Mouse (Mus musculus) gastrocnemius, adult 2 months (tissue): Measurements from ENCODE around the gene Tmem88. TPM values are rescaled to one million over a fixed set of nuclear protein-coding genes. Genes with fewer than 3 reads are reported as not detected.

Experiments
- DNase-seq: peaks from one replicate; pipeline ENCODE4 v3.0.0; 2022
- H3K27ac ChIP-seq: fragments of 200-600 bp; 2 replicates; pipeline ENCODE4 v1.8.1; 2022; ENCODE audit warnings: mild to moderate bottlenecking
- H3K4me3 ChIP-seq: fragments of 200-600 bp; 2 replicates; pipeline ENCODE4 v1.8.1; 2022; ENCODE audit warnings: mild to moderate bottlenecking, moderate library complexity
- CTCF ChIP-seq: fragments of 200-600 bp; IDR thresholded peaks from 2 replicates; pipeline ENCODE4 v1.8.1; 2022; ENCODE audit warnings: antibody characterized with exemption, mild to moderate bottlenecking, moderate library complexity
- intact Hi-C: fragments of 180-260 bp; cut with DNase I; formaldehyde crosslinking; loops from one replicate; pipeline ENCODE4 v1.15.1; 2025
- total RNA-seq, 2 experiments: library from RNA; stranded (reverse); gene quantifications; 2 replicates each; pipeline ENCODE4 v1.2.3; 2021

Gene Tmem88
- total RNA-seq, 2 experiments from 2014 or later: 6.5 to 7.4 TPM

DNA sequence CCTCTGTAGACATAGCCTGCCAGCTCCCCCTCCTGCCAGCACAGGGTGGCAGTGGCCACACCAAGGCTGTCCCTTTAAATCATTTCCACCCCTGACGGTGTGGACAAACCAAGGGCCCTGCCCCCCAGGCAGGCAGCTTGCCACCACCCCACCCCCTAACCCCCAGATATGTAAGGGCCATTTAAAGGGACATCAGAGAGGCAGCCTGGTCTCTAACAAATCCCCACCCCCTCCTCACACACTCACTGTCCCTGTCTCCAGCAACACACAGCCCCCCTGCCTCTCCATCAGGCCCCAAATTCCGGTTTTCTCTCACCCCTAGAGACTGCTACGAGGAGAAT lies 17.3 kb upstream of the Tmem88 start:
- H3K4me3 ChIP-seq: peak overlapping the region; percentile 86
- DNase-seq: peak; percentile 93
- TF ChIP-seq CTCF: peak; percentile 6; the same call in 1 of the 2 replicates
- H3K27ac ChIP-seq: peak overlapping the region; percentile 94
- intact Hi-C loops: loop anchor here (5.0 to 10.0 kb wide), 3 partner anchors 293 to 580 kb away; partner anchors contain the start of genes 9130213A22Rik, Gabarap, Hes7 and Phf23

DNA sequence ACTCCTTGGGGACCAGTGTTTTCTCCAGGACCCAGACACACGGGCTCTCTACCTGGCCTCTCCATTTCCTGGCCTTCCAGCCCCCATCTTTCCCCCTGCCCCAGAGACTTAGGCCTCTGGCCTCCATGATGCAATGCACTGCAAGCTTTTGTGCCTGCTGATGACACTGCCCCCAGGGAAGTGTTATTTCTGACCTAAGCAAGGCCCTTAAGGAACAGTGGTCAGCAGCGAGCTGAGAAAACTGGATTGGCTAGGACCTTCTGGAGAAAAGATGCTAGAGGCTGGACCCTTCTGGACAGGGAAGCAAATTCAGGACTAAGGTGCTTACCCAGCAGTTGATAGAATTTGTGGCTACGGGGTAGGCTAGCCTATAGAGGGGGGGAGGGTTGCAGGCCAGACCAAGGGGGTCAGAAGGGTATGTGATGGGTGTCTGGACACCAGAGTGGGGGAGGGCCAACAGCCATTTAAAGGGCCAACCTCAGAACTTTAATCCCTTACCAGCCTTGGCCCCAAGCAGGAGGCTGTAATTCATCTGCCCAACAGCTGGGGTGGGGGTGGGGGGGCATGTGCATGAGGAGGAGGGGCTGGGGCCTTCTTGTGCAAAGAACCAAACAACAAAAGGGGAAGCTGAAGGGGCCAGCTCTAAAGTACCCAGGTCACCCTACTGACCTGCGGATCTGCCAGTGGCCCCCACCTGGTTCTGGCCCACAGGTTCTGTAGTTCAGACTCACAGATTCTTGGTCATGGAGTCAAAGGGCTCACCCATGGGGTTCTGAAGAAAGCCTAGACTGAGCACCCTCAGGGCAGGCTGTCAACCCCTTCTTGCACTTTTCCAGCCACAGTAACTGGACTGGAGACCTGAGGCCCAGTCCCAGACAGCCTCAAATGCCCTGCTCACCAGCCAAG lies 16.6 kb upstream of the Tmem88 start:
- peak; percentile 51 for DNase-seq
- peak overlapping the region; percentile 86 for H3K4me3 ChIP-seq
- intact Hi-C loops: loop anchor here (5.0 to 10.0 kb wide), 3 partner anchors 292 to 580 kb away; partner anchors contain the start of genes 9130213A22Rik, Gabarap, Hes7 and Phf23
- H3K27ac ChIP-seq: peak overlapping the region; percentile 94
- no peak for TF ChIP-seq CTCF

DNA sequence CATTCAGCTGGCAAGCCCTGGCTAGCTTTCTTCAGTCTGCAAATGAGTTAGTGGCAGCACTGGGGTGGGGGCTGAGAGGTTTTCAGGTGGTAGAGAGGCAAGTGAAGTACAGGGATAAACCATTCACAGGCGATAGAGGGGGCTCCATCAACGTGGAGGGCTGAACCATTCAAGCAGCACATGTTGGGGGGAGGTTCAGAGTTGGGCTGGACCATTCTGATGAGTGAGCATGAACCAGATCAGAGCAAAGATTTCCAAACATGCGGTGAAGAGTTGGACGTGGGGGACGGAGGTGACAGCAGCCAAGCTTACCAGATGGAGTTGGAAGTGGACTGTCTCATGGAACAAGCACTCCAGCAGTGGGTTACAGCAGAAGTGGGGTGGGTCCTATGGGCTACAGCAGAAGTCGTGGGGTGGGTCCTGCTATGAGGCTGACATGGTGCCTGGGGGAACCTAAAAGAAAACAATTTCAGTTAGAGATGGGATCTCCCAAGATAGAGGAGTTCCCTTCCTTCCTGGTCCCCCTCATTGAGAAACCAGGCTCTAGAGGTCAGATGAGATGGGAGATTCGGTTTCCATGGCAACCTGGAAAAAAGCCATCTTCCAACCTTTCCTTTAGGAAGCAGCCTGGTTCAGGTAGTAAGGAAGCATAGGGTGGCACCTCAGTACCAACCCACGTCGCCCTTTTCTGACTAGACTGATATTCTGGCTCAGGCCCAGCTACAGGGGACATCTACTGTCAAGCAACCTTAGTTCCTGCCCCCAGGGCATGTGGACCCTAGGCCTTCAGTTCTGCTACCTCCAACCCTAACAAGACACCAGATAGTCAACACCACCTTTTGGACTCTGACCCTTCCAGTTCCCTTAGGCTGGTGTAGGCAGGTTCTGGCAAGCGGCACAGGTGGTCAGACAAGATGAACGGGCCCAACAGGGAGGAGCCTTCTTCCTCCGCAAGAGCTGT lies 15.5 kb upstream of the Tmem88 start, which contains the start of gene Kdm6b:
TSS of gene Kdm6b (minus strand) at position 455 of the 961 bp plus-strand sequence.
- intact Hi-C loops: loop anchor here (10.0 kb wide), 2 partner anchors 349 to 581 kb away; partner anchors contain the start of genes Gabarap and Phf23
- Histone ChIP-seq H3K27ac (peak within 1 kb of the TSS; percentile 94), H3K4me3 (peak within 1 kb of the TSS; percentile 86)
- TF ChIP-seq CTCF: no peak
- peak; percentile 34 for DNase-seq

DNA sequence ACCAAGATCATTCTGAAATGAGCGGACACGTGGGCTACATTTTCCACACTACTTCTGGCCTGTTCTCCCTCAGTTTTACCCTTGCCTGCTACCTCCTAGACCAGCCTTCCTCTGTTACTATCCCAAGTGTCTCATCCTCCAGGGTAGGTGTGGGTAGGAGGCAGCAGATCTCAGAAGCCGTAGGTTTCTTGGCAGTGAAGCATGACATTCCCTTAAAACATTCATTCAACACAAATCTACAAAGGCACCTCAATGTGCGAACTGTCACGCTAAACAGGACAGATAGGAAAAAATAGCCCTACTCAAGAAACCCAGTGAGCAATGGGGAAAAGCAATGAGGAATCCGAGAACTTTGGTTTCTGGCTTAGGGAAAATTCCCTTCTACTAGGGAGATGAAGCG lies 14.5 kb upstream of the Tmem88 start:
- intact Hi-C loops: loop anchor here (10.0 kb wide), 2 partner anchors 348 to 582 kb away; partner anchors contain the start of genes Gabarap and Phf23
- Histone ChIP-seq H3K4me3 (peak overlapping the region; percentile 86), H3K27ac (peak overlapping the region; percentile 94)
- TF ChIP-seq CTCF: no peak
- DNase-seq: no peak

DNA sequence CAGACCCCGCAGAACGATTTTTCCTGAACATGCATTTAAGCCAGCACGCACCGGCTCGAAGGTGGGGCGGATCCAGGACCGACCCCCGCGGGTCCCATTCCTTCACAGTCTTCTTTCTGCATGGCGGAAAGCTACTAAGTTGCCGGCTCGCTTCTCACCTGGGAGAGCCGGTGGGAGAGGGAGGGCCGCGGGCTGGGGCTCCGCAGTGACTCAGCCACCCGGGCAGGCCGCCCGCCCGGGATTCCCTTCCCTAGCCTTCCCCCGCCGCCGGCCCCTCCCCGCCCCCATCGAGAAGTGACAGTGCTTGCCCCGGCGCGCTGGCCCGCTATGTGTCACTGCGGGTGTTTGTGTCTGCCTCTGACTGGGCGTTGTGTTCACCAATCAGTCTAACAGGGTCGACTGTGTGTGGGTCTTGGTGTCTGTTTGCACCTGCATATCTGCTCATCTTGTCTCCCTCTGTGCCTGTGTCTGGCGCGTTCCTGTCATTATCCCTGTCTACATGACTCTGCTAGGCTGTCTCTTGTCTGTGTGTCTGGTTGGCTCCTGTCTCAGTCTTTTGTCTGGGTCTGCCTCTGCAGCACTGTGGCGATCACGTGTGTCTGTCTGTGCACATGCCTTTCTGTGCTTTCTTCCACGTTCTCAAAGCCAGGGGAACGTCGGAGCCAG lies 13.6 kb upstream of the Tmem88 start:
- intact Hi-C loops: loop anchor here (10.0 kb wide), 2 partner anchors 347 to 583 kb away; partner anchors contain the start of genes Gabarap and Phf23
- Histone ChIP-seq H3K27ac (peak overlapping the region; percentile 94), H3K4me3 (peak overlapping the region; percentile 86)
- DNase-seq: peak; percentile 94
- no peak for TF ChIP-seq CTCF

DNA sequence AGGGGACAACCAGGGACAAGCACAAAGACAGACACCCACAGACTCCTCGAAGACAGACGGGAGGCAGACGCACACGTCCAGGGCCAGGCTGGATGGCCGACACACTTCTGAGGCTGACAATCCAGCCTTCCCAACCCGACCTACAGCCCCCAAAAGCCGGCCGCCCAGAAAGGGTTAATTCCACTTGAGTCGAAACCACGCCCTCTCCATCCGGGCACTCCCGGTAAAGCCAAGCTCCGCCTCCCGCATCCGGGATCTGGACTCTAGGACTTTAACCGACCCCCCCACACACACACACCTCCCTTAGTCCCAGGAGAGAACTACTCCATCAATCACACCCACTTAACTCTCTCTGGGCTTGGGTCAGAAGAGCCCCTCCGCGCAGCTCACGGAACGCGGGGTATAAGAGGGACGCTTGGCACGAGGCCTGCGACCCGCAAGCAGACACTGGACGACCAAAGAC lies 13.1 kb upstream of the Tmem88 start:
- H3K4me3 ChIP-seq: peak overlapping the region; percentile 86
- peak overlapping the region; percentile 94 for H3K27ac ChIP-seq
- TF ChIP-seq CTCF: no peak
- DNase-seq: peak; percentile 96
- intact Hi-C loops: loop anchor here (10.0 kb wide), 2 partner anchors 346 to 584 kb away; partner anchors contain the start of genes Gabarap and Phf23

DNA sequence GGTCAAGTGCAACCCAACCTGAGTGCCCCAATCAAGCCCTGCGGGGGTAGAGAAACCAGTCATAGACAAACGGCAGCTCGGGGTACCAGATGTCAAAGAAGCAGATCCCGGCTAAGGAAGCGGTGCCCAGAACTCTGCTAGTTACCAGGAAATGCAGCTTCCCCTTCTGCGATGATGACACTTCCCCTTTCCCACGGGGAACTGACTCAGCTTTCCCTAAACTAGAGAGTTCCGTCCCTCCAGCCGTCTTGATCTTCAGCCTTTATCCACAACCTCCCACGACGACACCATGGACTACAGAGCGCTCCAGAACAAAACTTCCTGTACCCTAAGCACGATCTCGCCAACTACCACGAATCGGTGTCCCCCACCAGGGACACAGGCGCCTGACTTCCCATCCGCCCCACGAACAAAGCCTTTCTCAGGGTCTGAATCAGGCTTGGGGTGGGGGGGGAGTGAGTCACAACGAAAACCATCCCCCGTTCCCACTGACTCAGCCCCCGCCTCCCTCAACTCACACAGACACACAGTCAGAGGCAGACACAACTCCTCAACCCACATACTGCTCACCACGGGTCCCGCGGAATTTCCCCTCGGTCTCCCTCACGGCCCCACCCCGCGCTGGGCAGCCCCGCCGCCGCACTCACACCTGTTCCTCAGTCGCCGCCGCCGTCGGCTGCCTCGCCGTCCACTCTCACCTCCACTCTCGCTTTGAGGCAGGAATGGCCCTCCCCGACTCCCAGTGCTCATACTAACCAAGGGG lies 12.5 kb upstream of the Tmem88 start:
- intact Hi-C loops: loop anchor here (10.0 kb wide), 2 partner anchors 346 to 584 kb away; partner anchors contain the start of genes Gabarap and Phf23
- peak; percentile 64 for DNase-seq
- no peak for TF ChIP-seq CTCF
- Histone ChIP-seq H3K27ac (peak overlapping the region; percentile 94), H3K4me3 (peak overlapping the region; percentile 86)

DNA sequence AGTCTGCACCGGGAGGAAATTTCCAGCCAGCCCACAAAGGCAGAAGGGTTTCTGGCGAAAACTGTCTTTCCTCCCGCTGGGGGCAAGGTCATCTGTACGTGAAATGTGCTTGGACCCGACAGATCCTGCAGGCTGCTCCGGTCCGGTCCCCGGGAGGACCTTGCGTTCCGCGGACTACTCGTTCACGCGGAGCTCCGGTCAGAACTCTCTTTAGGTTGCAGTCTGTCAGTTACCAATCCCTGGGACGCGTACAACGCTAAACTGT lies 11.9 kb upstream of the Tmem88 start:
- H3K27ac ChIP-seq: peak overlapping the region; percentile 94
- H3K4me3 ChIP-seq: peak overlapping the region; percentile 86
- intact Hi-C loops: loop anchor here (10.0 kb wide), 2 partner anchors 345 to 585 kb away; partner anchors contain the start of genes Gabarap and Phf23
- TF ChIP-seq CTCF: no peak
- DNase-seq: no peak

DNA sequence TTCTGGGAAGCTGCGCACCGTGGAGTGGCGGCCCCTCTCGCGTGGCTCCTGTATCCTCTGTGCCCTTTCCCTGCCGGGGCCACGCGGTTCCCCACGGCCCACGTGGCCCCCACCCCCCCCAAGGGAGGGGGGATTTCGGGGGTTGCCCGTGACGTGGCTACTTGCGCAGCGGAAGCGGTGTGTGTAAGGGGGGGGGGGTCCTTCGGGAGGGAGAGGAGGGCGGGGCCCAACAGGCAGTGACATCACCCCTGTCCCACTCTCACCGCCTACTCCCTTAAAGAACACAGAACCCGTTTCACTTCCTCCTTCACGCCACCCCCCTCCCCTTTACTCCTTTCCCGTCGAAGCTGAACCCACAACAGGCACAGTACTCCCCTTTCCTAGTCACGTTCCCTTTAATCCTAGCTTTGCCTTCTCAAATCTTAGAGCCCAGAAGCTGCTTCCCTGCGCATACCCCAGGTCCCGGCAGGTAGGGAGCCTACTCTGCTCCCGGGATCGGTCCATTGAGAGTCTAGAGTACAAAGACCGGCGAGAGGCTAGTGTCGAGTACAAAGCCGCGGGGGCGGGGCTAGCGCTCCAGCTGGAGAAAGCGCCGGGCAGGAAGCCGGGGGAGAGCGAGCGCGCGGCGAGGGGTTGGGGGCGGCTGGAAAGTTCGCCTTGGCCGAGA lies 11.5 kb upstream of the Tmem88 start:
- peak; percentile 85 for DNase-seq
- intact Hi-C loops: loop anchor here (10.0 kb wide), 2 partner anchors 345 to 585 kb away; partner anchors contain the start of genes Gabarap and Phf23
- no peak for TF ChIP-seq CTCF
- peak overlapping the region; percentile 94 for H3K27ac ChIP-seq
- peak overlapping the region; percentile 86 for H3K4me3 ChIP-seq
